Mouse (Mus musculus): ENCODE data around the gene Epn2.

DNA sequence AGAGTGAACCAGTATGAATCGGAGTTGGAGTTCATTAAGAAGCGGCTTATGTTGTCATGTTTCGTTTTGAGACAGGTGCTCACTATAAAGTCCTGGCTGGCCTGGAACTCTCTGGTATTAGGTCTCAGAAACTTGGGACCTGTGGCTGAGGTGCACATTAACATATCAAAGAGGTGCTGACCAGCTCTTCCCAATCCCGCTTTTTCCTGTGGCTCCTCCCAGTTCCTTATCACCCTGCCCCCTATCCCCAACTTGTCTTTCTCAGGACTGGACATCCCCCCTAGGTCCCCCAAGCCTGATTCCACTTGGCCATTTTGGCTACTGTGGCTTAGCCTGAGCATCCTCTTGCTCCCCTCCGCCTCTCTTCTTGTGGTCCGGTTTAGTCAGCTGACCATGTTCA, 4.6 kb upstream of the Epn2 start:
- no peak for TF ChIP-seq MAX (IDR thresholded peaks at IDR 0.05; ENCODE audit: low read length)
- no peak for TF ChIP-seq TCF12 (IDR thresholded peaks at IDR 0.05; ENCODE audit: low read depth, low read length)
- no peak for TF ChIP-seq CHD1 (IDR thresholded peaks at IDR 0.05; ENCODE audit: low read depth, low read length)
- TF ChIP-seq CHD2 (IDR thresholded peaks at IDR 0.05; ENCODE audit: low read length), result no peak
- TF ChIP-seq TAL1 (IDR thresholded peaks at IDR 0.05; ENCODE audit: low read length), result no peak
- TF ChIP-seq POLR2A (IDR thresholded peaks at IDR 0.05; ENCODE audit: control insufficient read depth in 1 of 2, insufficient read depth in 1 of 2, low read depth in 1 of 2, low read length in 2 of 2, poor library complexity in 1 of 2), result no peak
- no peak for TF ChIP-seq ZNF384 (IDR thresholded peaks at IDR 0.05; ENCODE audit: low read depth, low read length)
- no peak for TF ChIP-seq SMC3 (IDR thresholded peaks at IDR 0.05; ENCODE audit: low read depth, low read length)
- TF ChIP-seq TBP (IDR thresholded peaks at IDR 0.05; ENCODE audit: low read depth, low read length), result no peak
- TF ChIP-seq ETS1 (IDR thresholded peaks at IDR 0.05; ENCODE audit: low read depth, low read length), result no peak
